ENCODE assay signal across 9 mouse cellular contexts in genomic region chr7:72505732-72506460, GRCm38 (mm10).
DNase-seq lines count a peak whose midpoint lies in the region; ATAC-seq and TF ChIP-seq lines count a peak whose summit lies in the region.
"Had no signal": no experiment of that assay in that cellular context is flagged by ENCODE, and none has a peak within 500 bp of the region (broad histone marks: within the 10 kb centered on the region; RNA-seq: fewer than 3 reads in every experiment).

No protein-coding gene starts in this region.

- no peaks in the 10 kb centered on the region for H3K27me3 ChIP-seq in intestine, embryonic 14.5 days (replicated peaks; ENCODE audit: control insufficient read depth, insufficient read depth, low read length)
- no peaks in the 10 kb centered on the region for H3K27me3 ChIP-seq in intestine, postnatal 0 days (replicated peaks; ENCODE audit: control insufficient read depth, insufficient read depth, low read length)
- H3K27me3 ChIP-seq in limb, embryonic 10.5 days (ENCODE audit: low read depth, poor library complexity, severe bottlenecking), result no peaks in the 10 kb centered on the region

- H3K36me3 ChIP-seq in intestine, embryonic 14.5 days (ENCODE audit: control insufficient read depth, insufficient read depth, low read length), result no peaks in the 10 kb centered on the region
- no peaks in the 10 kb centered on the region for H3K36me3 ChIP-seq in intestine, postnatal 0 days (ENCODE audit: control insufficient read depth, insufficient read depth)
- H3K36me3 ChIP-seq in limb, embryonic 10.5 days, result no peaks in the 10 kb centered on the region

- DNase-seq in intestine, embryonic 14.5 days (ENCODE audit: low spot score), result peak; percentile 71
- DNase-seq in 3T3-L1 (ENCODE audit: low read depth, low spot score), result peak; percentile 78
- peak; percentile 67 for DNase-seq in adrenal gland, postnatal 10 days
- DNase-seq in limb, embryonic 10.5 days (ENCODE audit: low spot score), result no peak
- DNase-seq in right cerebral cortex, postnatal 25 days, result no peak
- DNase-seq in urinary bladder, postnatal 14 days (ENCODE audit: low spot score), result no peak
- DNase-seq in gastrocnemius, adult 18-20 months (ENCODE audit: low spot score), result no peak
- DNase-seq: gastrocnemius, postnatal 14 days had no signal

- no peak overlapping the region for H3K4me2 ChIP-seq in intestine, embryonic 14.5 days (ENCODE audit: low read length)
- H3K4me2 ChIP-seq in intestine, postnatal 0 days (replicated peaks; ENCODE audit: low read depth), result no peak overlapping the region

- H3K9ac ChIP-seq in intestine, embryonic 14.5 days (ENCODE audit: low read length), result no peak overlapping the region
- H3K9ac ChIP-seq in intestine, postnatal 0 days (ENCODE audit: low read depth, low read length), result no peak overlapping the region

- peak; percentile 86 for ATAC-seq in intestine, embryonic 14.5 days (replicated peaks; ENCODE audit: low FRiP score, low TSS enrichment, low read depth)
- ATAC-seq in intestine, postnatal 0 days, result no peak

- peak overlapping the region; percentile 78 for H3K27ac ChIP-seq in intestine, embryonic 14.5 days (ENCODE audit: low read depth)
- H3K27ac ChIP-seq in intestine, postnatal 0 days (ENCODE audit: low read depth, low read length), result no peak overlapping the region
- peak overlapping the region; percentile 67 for H3K27ac ChIP-seq in limb, embryonic 10.5 days

- TF ChIP-seq CTCF in intestine, postnatal 0 days (IDR thresholded peaks at IDR 0.05; ENCODE audit: low read depth), result no peak

- H3K4me3 ChIP-seq in intestine, embryonic 14.5 days (ENCODE audit: low read depth, low read length), result no peak overlapping the region
- H3K4me3 ChIP-seq in intestine, postnatal 0 days (ENCODE audit: low read depth, low read length), result no peak overlapping the region
- no peak overlapping the region for H3K4me3 ChIP-seq in limb, embryonic 10.5 days

- H3K9me3 ChIP-seq in intestine, embryonic 14.5 days (ENCODE audit: control insufficient read depth, low read length), result no peaks in the 10 kb centered on the region
- H3K9me3 ChIP-seq in intestine, postnatal 0 days (ENCODE audit: control insufficient read depth), result no peaks in the 10 kb centered on the region
- no peaks in the 10 kb centered on the region for H3K9me3 ChIP-seq in limb, embryonic 10.5 days (replicated peaks)

- WGBS in intestine, embryonic 14.5 days, result 34% methylated on average over 8 of the region's 8 CpGs
- 79% methylated on average over 8 of the region's 8 CpGs for WGBS in intestine, postnatal 0 days
- 60% methylated on average over 8 of the region's 8 CpGs for WGBS in limb, embryonic 10.5 days

- H3K4me1 ChIP-seq in intestine, embryonic 14.5 days (replicated peaks; ENCODE audit: control insufficient read depth, insufficient read depth, low read length), result peaks cover 16% of the 10 kb centered on the region
- no peaks in the 10 kb centered on the region for H3K4me1 ChIP-seq in intestine, postnatal 0 days (replicated peaks; ENCODE audit: control insufficient read depth, insufficient read depth, low read length)
- H3K4me1 ChIP-seq in limb, embryonic 10.5 days, result peaks cover 47% of the 10 kb centered on the region

Comparison
In these comparisons a context has a peak if more than half of its experiments do, and no peak if none do; other contexts are left out.
1. DNase-seq: peak in intestine, embryonic 14.5 days (single experiment), 3T3-L1 (single experiment) and adrenal gland, postnatal 10 days (single experiment); none in limb, embryonic 10.5 days (single experiment), right cerebral cortex, postnatal 25 days (single experiment), urinary bladder, postnatal 14 days (single experiment) and gastrocnemius, adult 18-20 months (single experiment).